Mouse (Mus musculus) forebrain, postnatal 0 days (tissue): ENCODE results near the gene Ago1. TPM values are rescaled to one million over a fixed set of nuclear protein-coding genes. Genes with fewer than 3 reads are reported as not detected.

ENCODE experiments used
- ATAC-seq: fragments of 200-750 bp; cut with Nextera tagmentation; 2 replicates; pipeline ENCODE4 v1.8.0; 2017; ENCODE audit warnings: mild to moderate bottlenecking, moderate library complexity
- DNase-seq: peaks from one replicate; pipeline ENCODE4 v3.0.0-alpha.2; 2015
- H3K27ac ChIP-seq: fragments of 300-500 bp; sonication (generic); 2 replicates; pipeline ENCODE4 v1.5.1; 2014; ENCODE audit warnings: low read depth, mild to moderate bottlenecking, antibody characterized with exemption, low read length, moderate library complexity, mixed read lengths
- H3K27me3 ChIP-seq: fragments of 300-500 bp; sonication (generic); 2 replicates; pipeline ENCODE4 v1.6.1; 2014; ENCODE audit warnings: mild to moderate bottlenecking, low read length, mixed read lengths; ENCODE audit not compliant: insufficient read depth
- H3K36me3 ChIP-seq: fragments of 300-500 bp; sonication (generic); 2 replicates; pipeline ENCODE4 v1.6.1; 2014; ENCODE audit warnings: mild to moderate bottlenecking, moderate library complexity; ENCODE audit not compliant: insufficient read depth
- H3K4me1 ChIP-seq: fragments of 300-500 bp; sonication (generic); 2 replicates; pipeline ENCODE4 v1.6.1; 2014; ENCODE audit warnings: antibody characterized with exemption; ENCODE audit not compliant: insufficient read depth
- H3K4me2 ChIP-seq: fragments of 300-500 bp; sonication (generic); 2 replicates; pipeline ENCODE4 v1.6.1; 2014; ENCODE audit warnings: low read depth, mild to moderate bottlenecking, moderate library complexity
- H3K4me3 ChIP-seq: fragments of 300-500 bp; sonication (generic); 2 replicates; pipeline ENCODE4 v1.5.1; 2014; ENCODE audit warnings: low read depth, low read length, mixed read lengths
- H3K9ac ChIP-seq: fragments of 300-500 bp; sonication (generic); 2 replicates; pipeline ENCODE4 v1.6.1; 2014; ENCODE audit warnings: mild to moderate bottlenecking
- H3K9me3 ChIP-seq: fragments of 300-500 bp; sonication (generic); 2 replicates; pipeline ENCODE4 v1.6.1; 2016; ENCODE audit warnings: low read length
- CTCF ChIP-seq: sonication (generic); IDR thresholded peaks from 2 replicates; pipeline ENCODE4 v1.5.1; 2016; ENCODE audit warnings: antibody characterized with exemption, control low read depth, low read depth
- WGBS: fragments of 180-500 bp; shearing (Covaris S2); extraction: QIAGEN DNeasy Blood & Tissue Kit; methylation state at CpG from one replicate; pipeline ENCODE4 v1.1.7; 2014; 5-methylcytosine and 5-hydroxymethylcytosine counted together
- polyA plus RNA-seq: library from polyadenylated mRNA; unstranded; fragments of >200 nt; fragmentation: Nextera tagmentation; extraction: Ambion mirVana; gene quantifications from 2 replicates; pipeline ENCODE4 v1.2.1, GENCODE M21; 2015
- total RNA-seq: library from RNA; depleted of rRNA; stranded (reverse); fragments of >200 nt; gene quantifications from 2 replicates; pipeline ENCODE4 v1.2.3, GENCODE M21; 2014

The Ago1 gene
- total and polyA plus RNA-seq, 2 experiments from 2014 or later, result 4.7 to 35.7 TPM

- Histone ChIP-seq H3K4me2 (no peak overlapping the region), H3K36me3 (no peaks in the 10 kb centered on the region), H3K4me1 (no peaks in the 10 kb centered on the region), H3K9me3 (no peaks in the 10 kb centered on the region), H3K27me3 (no peaks in the 10 kb centered on the region), H3K27ac (no peak overlapping the region), H3K9ac (no peak overlapping the region), H3K4me3 (no peak overlapping the region)
- WGBS, result 58% methylated on average over 5 of the region's 5 CpGs
- no peak for TF ChIP-seq CTCF
- DNase-seq (no peak), ATAC-seq (no peak)
These were observed 4.6 kb upstream of the Ago1 start for GRCm38 (mm10) chr4:126473031-126473430.

DNA sequence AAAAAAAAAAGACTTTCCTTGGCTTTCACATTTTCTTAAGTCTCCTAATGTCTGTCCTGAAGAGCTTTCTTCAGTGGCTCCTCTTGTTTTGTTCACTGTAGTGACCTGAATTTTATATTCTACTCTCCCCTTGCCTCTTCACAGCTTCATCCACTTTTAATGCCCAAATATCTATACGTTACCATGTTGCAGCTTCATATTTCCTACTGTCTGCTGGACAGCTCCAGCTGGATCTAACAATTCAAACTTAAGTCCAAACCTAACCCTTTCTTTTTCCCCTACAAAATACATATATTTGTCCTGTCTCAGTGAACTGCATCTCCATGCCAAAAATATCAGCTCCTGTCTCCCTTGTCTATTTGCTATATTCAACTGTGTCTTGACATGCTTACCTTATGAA, 951 bp upstream of the Ago1 start:
- 0 out of 2 replicates have a peak overlapping the region, but pooled peaks have one; percentile 97 for H3K9ac ChIP-seq
- H3K4me1 ChIP-seq, result peaks cover 25% of the 10 kb centered on the region
- H3K36me3 ChIP-seq, result no peaks in the 10 kb centered on the region
- DNase-seq (no peak), ATAC-seq (no peak)
- no peaks in the 10 kb centered on the region for H3K9me3 ChIP-seq
- H3K27ac ChIP-seq, result peak overlapping the region; percentile 97
- H3K4me2 ChIP-seq, result 0 out of 2 replicates have a peak overlapping the region, but pooled peaks have one; percentile 71
- no peak for TF ChIP-seq CTCF
- H3K27me3 ChIP-seq, result no peaks in the 10 kb centered on the region
- H3K4me3 ChIP-seq, result no peak overlapping the region; the same call in 1 of the 2 replicates
- 60% methylated on average over 1 of the region's 1 CpGs for WGBS

DNA sequence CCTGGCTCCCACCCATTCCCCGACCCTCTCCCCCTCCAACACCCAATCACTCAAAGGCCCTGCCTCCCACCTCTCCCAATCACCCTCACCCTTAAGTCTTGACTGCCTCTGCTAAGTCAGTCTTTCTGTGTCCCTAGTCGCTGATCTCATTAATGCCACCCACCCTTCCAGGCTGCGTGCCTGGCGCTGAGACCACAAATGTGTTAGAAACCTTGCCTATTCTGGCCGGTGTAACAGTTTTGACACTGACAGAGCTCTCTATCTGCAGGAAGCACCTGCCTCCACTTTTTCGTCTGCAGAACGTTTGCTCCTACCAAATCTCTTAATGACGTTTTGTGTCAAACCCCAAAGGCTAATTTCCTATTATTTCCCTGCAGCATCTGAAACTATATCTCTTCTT, 542 bp upstream of the Ago1 start:
- peak overlapping the region; percentile 97 for H3K9ac ChIP-seq
- no peaks in the 10 kb centered on the region for H3K27me3 ChIP-seq
- H3K4me3 ChIP-seq, result peak overlapping the region; percentile 97
- no peak for TF ChIP-seq CTCF
- no peaks in the 10 kb centered on the region for H3K36me3 ChIP-seq
- H3K4me2 ChIP-seq, result peak overlapping the region; percentile 71
- peaks cover 25% of the 10 kb centered on the region for H3K4me1 ChIP-seq
- under 1% methylated on average over 8 of the region's 8 CpGs for WGBS
- H3K9me3 ChIP-seq, result no peaks in the 10 kb centered on the region
- DNase-seq (no peak), ATAC-seq (no peak)
- peak overlapping the region; percentile 97 for H3K27ac ChIP-seq

GRCm38 (mm10) chr4:126467721-126468284, 580 bp downstream of the Ago1 start:
- ATAC-seq (peak; percentile 50), DNase-seq (peak; percentile 65)
- peak overlapping the region; percentile 97 for H3K27ac ChIP-seq
- H3K36me3 ChIP-seq, result no peaks in the 10 kb centered on the region
- 2% methylated on average over 25 of the region's 25 CpGs for WGBS
- H3K27me3 ChIP-seq, result no peaks in the 10 kb centered on the region
- H3K4me3 ChIP-seq, result peak overlapping the region; percentile 97
- peak overlapping the region; percentile 71 for H3K4me2 ChIP-seq
- peak overlapping the region; percentile 97 for H3K9ac ChIP-seq
- H3K9me3 ChIP-seq, result no peaks in the 10 kb centered on the region
- H3K4me1 ChIP-seq, result peaks cover 25% of the 10 kb centered on the region
- no peak for TF ChIP-seq CTCF

DNA sequence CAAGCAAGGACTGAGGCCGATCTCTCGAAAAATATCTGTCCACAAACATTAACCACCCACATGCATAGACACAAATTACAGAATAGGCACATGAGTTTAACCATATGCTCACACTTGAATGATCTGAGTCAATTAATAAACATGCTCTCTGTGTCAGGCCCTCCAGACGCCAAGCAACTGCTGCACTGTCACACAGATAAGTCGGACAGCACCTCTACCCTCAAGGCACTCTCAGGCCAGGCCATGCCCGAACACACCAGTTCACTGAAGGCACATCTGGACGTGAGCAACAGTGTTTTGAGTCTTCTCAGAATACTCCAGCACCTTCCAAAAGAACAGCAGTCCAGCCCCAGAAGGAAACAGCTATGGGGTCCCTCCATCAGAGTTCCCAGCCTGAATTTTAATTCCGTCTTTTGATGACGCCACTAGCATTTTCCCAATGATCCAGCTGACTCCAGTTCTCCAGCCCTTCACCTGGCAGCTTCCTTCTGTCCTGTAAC, 2.1 kb downstream of the Ago1 start:
- H3K36me3 ChIP-seq, result no peaks in the 10 kb centered on the region
- 7% methylated on average over 8 of the region's 8 CpGs for WGBS
- peaks cover 25% of the 10 kb centered on the region for H3K4me1 ChIP-seq
- peak overlapping the region; percentile 21 for H3K4me3 ChIP-seq
- ATAC-seq, result no peak
- no peaks in the 10 kb centered on the region for H3K9me3 ChIP-seq
- H3K4me2 ChIP-seq, result peak overlapping the region; percentile 71
- TF ChIP-seq CTCF, result no peak
- H3K9ac ChIP-seq, result peak overlapping the region; percentile 37
- H3K27me3 ChIP-seq, result no peaks in the 10 kb centered on the region
- DNase-seq, result no peak
- peak overlapping the region; percentile 54; the same call in 1 of the 2 replicates for H3K27ac ChIP-seq

DNA sequence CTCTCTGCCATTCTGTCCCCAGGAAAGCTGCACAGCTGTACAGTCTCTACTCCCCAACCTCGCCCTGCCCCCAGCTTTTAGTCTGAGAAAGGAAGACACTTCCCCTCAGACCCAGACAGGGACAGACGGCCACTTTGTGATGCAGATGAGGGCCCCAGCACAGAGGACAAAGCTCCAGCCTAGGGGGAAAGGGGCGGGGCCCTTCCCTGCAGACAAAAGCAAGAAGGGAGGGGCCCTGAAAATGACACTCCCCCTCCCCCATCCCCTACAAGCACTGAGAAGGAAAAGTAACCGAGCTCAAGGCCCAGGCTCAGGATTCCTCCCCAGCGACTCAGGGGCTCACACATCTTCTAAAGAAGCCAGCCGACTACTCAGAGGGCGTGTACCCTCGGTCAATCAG, 2.5 kb downstream of the Ago1 start:
- WGBS, result 2% methylated on average over 8 of the region's 8 CpGs

GRCm38 (mm10) chr4:126464892-126465235, 3.5 kb downstream of the Ago1 start:
- no peak for ATAC-seq
- H3K4me1 ChIP-seq, result peaks cover 25% of the 10 kb centered on the region
- no peaks in the 10 kb centered on the region for H3K27me3 ChIP-seq
- peak overlapping the region; percentile 71 for H3K4me2 ChIP-seq
- peak overlapping the region; percentile 21 for H3K4me3 ChIP-seq
- no peak overlapping the region for H3K9ac ChIP-seq
- no peak for DNase-seq
- TF ChIP-seq CTCF, result no peak
- WGBS, result 16% methylated on average over 2 of the region's 2 CpGs
- H3K27ac ChIP-seq, result no peak overlapping the region
- no peaks in the 10 kb centered on the region for H3K9me3 ChIP-seq
- H3K36me3 ChIP-seq, result peaks cover 11% of the 10 kb centered on the region

More for the DNA sequence above, 2.5 kb downstream of the Ago1 start:
- ATAC-seq (no peak), DNase-seq (peak; percentile 52)
- Histone ChIP-seq H3K9me3 (no peaks in the 10 kb centered on the region), H3K4me2 (peak overlapping the region; percentile 71), H3K27ac (0 out of 2 replicates have a peak overlapping the region, but pooled peaks have one; percentile 54), H3K4me1 (peaks cover 25% of the 10 kb centered on the region), H3K9ac (peak overlapping the region; percentile 37), H3K36me3 (peaks cover 1% of the 10 kb centered on the region; the same call in 1 of the 2 replicates), H3K4me3 (peak overlapping the region; percentile 21), H3K27me3 (no peaks in the 10 kb centered on the region)
- no peak for TF ChIP-seq CTCF
